Mouse (Mus musculus) lung, embryonic 15.5 days (tissue): ENCODE data around the gene Gm21497. TPM values are rescaled to one million over a fixed set of nuclear protein-coding genes. Genes with fewer than 3 reads are reported as not detected.
"Not testable (repeated sequence)": the region's sequence is repeated elsewhere in the genome, so short reads cannot be mapped to it uniquely, and the experiment has no call there.

ENCODE experiments used
- ATAC-seq: fragments of 200-750 bp; cut with Nextera tagmentation; 2 replicates; pipeline ENCODE4 v1.8.0; 2017; ENCODE audit warnings: moderate number of reproducible peaks, borderline replicate concordance; ENCODE audit not compliant: low FRiP score, low TSS enrichment; ENCODE audit errors: extremely low read depth
- H3K27ac ChIP-seq: fragments of 300-500 bp; sonication (generic); 2 replicates; pipeline ENCODE4 v1.5.1; 2015; ENCODE audit warnings: moderate library complexity, mild to moderate bottlenecking, inconsistent platforms
- H3K27me3 ChIP-seq: fragments of 300-500 bp; sonication (generic); 2 replicates; pipeline ENCODE4 v1.6.1; 2015; ENCODE audit warnings: inconsistent platforms
- H3K36me3 ChIP-seq: fragments of 300-500 bp; sonication (generic); 2 replicates; pipeline ENCODE4 v1.6.1; 2015; ENCODE audit warnings: inconsistent platforms
- H3K4me1 ChIP-seq: fragments of 300-500 bp; sonication (generic); 2 replicates; pipeline ENCODE4 v1.6.1; 2015; ENCODE audit warnings: inconsistent platforms
- H3K4me2 ChIP-seq: fragments of 300-500 bp; sonication (generic); 2 replicates; pipeline ENCODE4 v1.6.1; 2015; ENCODE audit warnings: inconsistent platforms, mild to moderate bottlenecking, moderate library complexity
- H3K4me3 ChIP-seq: fragments of 300-500 bp; sonication (generic); 2 replicates; pipeline ENCODE4 v1.5.1; 2015; ENCODE audit warnings: mild to moderate bottlenecking, inconsistent platforms
- H3K9ac ChIP-seq: fragments of 300-500 bp; sonication (generic); 2 replicates; pipeline ENCODE4 v1.6.1; 2015; ENCODE audit warnings: inconsistent platforms
- H3K9me3 ChIP-seq: fragments of 300-500 bp; sonication (generic); 2 replicates; pipeline ENCODE4 v1.6.1; 2016; ENCODE audit warnings: inconsistent platforms
- WGBS: fragments of 180-500 bp; shearing (Covaris S2); methylation state at CpG from one replicate; pipeline ENCODE4 v1.1.7; 2015; 5-methylcytosine and 5-hydroxymethylcytosine counted together
- polyA plus RNA-seq: library from polyadenylated mRNA; unstranded; fragments of >200 nt; fragmentation: Nextera tagmentation; extraction: Ambion mirVana; gene quantifications from 2 replicates; pipeline ENCODE4 v1.2.1, GENCODE M21; 2015

Gene Gm21497
- not detected in 2 replicates for polyA plus RNA-seq

- ATAC-seq, H3K4me2 ChIP-seq, H3K9ac ChIP-seq, H3K27ac ChIP-seq, H3K4me3 ChIP-seq, H3K9me3 ChIP-seq, H3K27me3 ChIP-seq, H3K4me1 ChIP-seq, H3K36me3 ChIP-seq: not testable (repeated sequence)
- WGBS = no CpG with 5 or more reads among the region's 5 CpGs
Measured at GRCm38 (mm10) chrY:61646446-61646845, at the start of gene Gm21497. Gene Gm21497 (plus strand): TSS chrY:61646746.
